Mouse (Mus musculus): ENCODE data around the gene Fam124a. TPM values are rescaled to one million over a fixed set of nuclear protein-coding genes. Genes with fewer than 3 reads are reported as not detected.
"Not testable (repeated sequence)": the region's sequence is repeated elsewhere in the genome, so short reads cannot be mapped to it uniquely, and the experiment has no call there.

Gene Fam124a
- polyA plus RNA-seq, 1 experiment from 2014 or later = 4.7 TPM

DNA sequence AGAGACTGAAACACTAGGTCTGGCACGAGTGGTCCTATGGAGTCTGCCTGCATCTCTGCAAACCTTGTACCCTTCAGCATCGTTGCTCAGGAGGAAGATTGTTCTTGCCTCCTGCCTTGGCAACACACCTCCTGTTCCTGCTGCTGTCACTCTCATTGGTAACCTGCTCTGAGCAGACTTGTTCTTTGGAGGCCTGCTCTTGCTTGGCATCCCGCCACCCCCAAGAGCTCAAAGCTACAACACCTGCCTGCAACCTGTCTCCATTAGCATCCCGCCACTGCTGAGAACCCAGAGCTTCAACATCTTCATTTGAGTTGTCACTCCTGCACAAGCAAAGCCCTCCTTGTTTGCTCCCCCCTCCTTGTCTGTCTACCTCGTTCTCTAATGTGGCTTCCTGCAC, 72.4 kb downstream of the Fam124a start:
- H3K4me2 ChIP-seq (ENCODE audit: low read length) = no peak overlapping the region
- no peaks in the 10 kb centered on the region for H3K27me3 ChIP-seq (ENCODE audit: insufficient read depth, low read length)
- H3K4me1 ChIP-seq (replicated peaks; ENCODE audit: insufficient read depth, low read length) = no peaks in the 10 kb centered on the region
- no peak overlapping the region for H3K27ac ChIP-seq
- WGBS = 85% methylated on average over 5 of the region's 5 CpGs
- no peak overlapping the region for H3K9ac ChIP-seq (ENCODE audit: low read depth, low read length)
- TF ChIP-seq CTCF (IDR thresholded peaks at IDR 0.05; ENCODE audit: low read depth) = no peak
- DNase-seq (ENCODE audit: low spot score) = no peak
- H3K4me3 ChIP-seq (replicated peaks; ENCODE audit: low read depth, low read length) = no peak overlapping the region
- no peaks in the 10 kb centered on the region for H3K36me3 ChIP-seq (ENCODE audit: insufficient read depth, low read length)
- H3K9me3 ChIP-seq (replicated peaks; ENCODE audit: low read length) = no peaks in the 10 kb centered on the region
- no peak for ATAC-seq (replicated peaks; ENCODE audit: low FRiP score, low read depth)

DNA sequence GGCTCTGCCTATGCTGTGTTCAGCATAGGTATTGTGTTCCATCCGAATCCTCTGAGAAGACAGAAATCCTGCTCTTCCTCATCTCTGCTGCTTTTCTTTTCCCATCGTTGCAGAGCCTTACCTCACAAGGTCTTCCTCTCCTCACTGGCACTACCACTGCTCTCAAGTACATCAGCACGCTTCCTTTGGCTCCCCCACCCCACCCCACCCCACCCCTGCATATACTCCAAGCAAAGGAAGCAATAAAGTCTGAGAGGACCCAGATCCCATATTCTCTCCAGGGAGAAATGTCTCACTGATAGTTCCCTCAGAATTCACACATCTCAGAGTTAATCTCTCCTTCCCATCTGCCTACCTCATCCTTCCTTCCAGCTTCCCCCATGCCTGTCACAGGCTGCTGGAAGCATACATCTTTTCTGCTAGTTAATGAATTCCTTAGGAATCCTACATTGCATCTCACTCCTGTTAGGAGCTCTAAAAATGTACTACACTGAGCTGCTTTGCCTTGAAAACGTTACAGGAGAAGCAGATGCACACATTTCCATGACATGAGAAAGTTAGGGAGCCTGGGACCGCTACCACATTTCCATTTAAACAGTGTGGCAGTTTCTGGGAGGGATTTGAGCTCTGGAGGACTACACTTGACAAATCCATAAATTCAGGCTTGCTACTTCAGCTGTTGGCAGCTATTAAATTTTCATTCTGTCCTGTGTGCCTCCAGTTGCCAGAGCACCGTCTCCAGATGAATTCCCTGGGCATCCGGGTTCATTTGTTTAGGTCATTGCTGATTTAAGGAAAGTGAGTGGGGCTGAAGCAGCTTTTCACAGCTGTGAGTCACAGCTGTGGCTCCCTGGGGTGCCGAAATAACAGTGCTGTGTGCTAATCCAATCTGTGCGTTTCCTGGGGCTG, 82.2 kb downstream of the Fam124a start:
- TF ChIP-seq CTCF (IDR thresholded peaks at IDR 0.05; ENCODE audit: low read depth) = no peak
- 13% methylated on average over 9 of the region's 9 CpGs for WGBS
- no peaks in the 10 kb centered on the region for H3K9me3 ChIP-seq (replicated peaks; ENCODE audit: low read length)
- H3K27me3 ChIP-seq (ENCODE audit: insufficient read depth, low read length) = no peaks in the 10 kb centered on the region
- no peaks in the 10 kb centered on the region for H3K4me1 ChIP-seq (replicated peaks; ENCODE audit: insufficient read depth, low read length)
- no peak overlapping the region for H3K27ac ChIP-seq
- ATAC-seq (replicated peaks; ENCODE audit: low FRiP score, low read depth) (no peak), DNase-seq (ENCODE audit: low spot score) (peak; percentile 28)
- H3K36me3 ChIP-seq (ENCODE audit: insufficient read depth, low read length) = no peaks in the 10 kb centered on the region
- no peak overlapping the region for H3K4me2 ChIP-seq (ENCODE audit: low read length)
- no peak overlapping the region for H3K4me3 ChIP-seq (replicated peaks; ENCODE audit: low read depth, low read length)
- no peak overlapping the region for H3K9ac ChIP-seq (ENCODE audit: low read depth, low read length)

DNA sequence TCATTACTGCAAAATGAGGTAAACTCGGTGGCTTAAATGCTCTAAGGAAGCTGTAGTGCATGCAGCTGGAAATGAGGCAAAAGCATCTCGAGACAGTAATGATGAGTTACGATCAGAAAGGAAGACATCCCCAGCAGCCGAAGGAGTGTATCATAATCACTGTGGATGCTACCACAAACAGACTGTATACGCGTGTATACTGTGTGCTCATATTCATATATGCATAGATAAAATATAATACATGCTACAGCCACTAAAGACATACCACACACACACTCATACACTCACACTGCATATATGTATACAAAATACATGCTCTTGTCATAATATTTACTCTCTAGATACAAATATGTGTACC, 82.8 kb downstream of the Fam124a start:
- ATAC-seq (replicated peaks; ENCODE audit: low FRiP score, low read depth) = no peak
- Histone ChIP-seq H3K4me2 (ENCODE audit: low read length) (no peak overlapping the region), H3K36me3 (ENCODE audit: insufficient read depth, low read length) (no peaks in the 10 kb centered on the region), H3K9me3 (replicated peaks; ENCODE audit: low read length) (no peaks in the 10 kb centered on the region), H3K4me3 (replicated peaks; ENCODE audit: low read depth, low read length) (no peak overlapping the region), H3K9ac (ENCODE audit: low read depth, low read length) (no peak overlapping the region), H3K27ac (no peak overlapping the region), H3K4me1 (replicated peaks; ENCODE audit: insufficient read depth, low read length) (no peaks in the 10 kb centered on the region), H3K27me3 (ENCODE audit: insufficient read depth, low read length) (no peaks in the 10 kb centered on the region)
- DNase-seq (ENCODE audit: low spot score) = no peak
- no peak for TF ChIP-seq CTCF (IDR thresholded peaks at IDR 0.05; ENCODE audit: low read depth)
- WGBS = 39% methylated on average over 6 of the region's 6 CpGs

DNA sequence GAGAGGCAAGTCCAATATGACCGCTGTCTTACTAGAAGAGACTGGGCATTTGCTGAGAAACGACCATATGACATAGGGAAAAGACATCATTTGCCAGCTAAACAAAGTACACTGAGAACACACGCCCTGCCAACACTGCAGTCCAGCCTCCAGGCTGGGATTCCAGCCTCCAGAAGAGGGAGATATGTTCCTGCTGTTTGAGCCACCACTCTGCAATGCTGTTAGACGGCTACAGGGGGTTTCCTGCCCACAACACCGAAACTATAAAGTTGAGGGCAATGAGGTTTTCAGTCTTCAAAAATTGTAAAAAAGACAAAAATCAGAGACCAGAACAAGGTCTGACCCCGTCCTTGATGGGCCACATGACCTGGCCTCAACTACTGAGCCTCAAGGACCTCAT, 83.6 kb downstream of the Fam124a start:
- TF ChIP-seq CTCF (IDR thresholded peaks at IDR 0.05; ENCODE audit: low read depth) = peak; percentile 51
- H3K9ac ChIP-seq (ENCODE audit: low read depth, low read length) = no peak overlapping the region
- no peaks in the 10 kb centered on the region for H3K4me1 ChIP-seq (replicated peaks; ENCODE audit: insufficient read depth, low read length)
- H3K36me3 ChIP-seq (ENCODE audit: insufficient read depth, low read length) = no peaks in the 10 kb centered on the region
- no peak overlapping the region for H3K4me2 ChIP-seq (ENCODE audit: low read length)
- DNase-seq (ENCODE audit: low spot score) (peak; percentile 28), ATAC-seq (replicated peaks; ENCODE audit: low FRiP score, low read depth) (no peak)
- H3K9me3 ChIP-seq (replicated peaks; ENCODE audit: low read length) = no peaks in the 10 kb centered on the region
- WGBS = 68% methylated on average over 6 of the region's 6 CpGs
- H3K27me3 ChIP-seq (ENCODE audit: insufficient read depth, low read length) = no peaks in the 10 kb centered on the region
- H3K4me3 ChIP-seq (replicated peaks; ENCODE audit: low read depth, low read length) = no peak overlapping the region
- H3K27ac ChIP-seq = no peak overlapping the region

DNA sequence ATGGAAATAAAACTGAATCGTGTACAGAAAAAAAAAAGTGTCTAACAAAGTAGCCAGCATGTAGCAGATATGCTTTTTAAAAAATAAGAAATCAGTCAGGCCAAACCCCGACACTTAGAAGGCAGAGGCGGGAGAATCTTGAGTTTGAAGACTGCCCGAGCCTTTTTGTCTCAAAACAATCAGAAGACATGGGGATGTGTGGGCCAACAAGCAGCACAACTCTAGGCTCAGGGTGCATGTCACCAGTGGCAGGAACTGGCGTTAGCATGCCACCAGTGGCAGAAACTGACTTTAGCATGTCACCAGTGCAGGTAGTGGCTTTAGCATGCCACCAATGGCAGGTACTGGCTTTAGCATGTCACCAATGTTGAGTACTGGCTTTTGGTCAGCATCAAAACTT, 84.0 kb downstream of the Fam124a start:
- DNase-seq (ENCODE audit: low spot score) = no peak
- no peak for TF ChIP-seq CTCF (IDR thresholded peaks at IDR 0.05; ENCODE audit: low read depth)
- WGBS = 86% methylated on average over 5 of the region's 5 CpGs

DNA sequence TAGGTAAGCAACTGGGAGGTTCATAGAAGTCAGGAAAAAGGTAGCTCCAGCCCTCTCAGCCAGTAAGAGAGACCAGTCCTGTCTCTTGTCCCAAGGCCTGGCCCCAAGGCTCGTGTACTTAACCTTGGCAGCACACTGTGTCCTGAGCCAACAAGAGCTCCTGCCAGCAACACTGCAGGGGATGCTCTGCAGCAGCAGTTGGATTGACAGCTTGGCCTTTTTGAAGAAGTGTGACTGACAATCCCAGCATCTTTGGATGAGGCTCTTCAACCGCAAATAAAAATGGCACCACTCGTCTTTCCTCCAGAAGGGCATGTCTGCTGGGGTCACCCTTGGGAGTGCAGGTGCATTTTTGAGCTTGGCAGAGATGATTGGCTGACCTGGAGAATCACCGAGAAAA, 84.9 kb downstream of the Fam124a start:
- Histone ChIP-seq H3K4me2 (ENCODE audit: low read length) (no peak overlapping the region), H3K27me3 (ENCODE audit: insufficient read depth, low read length) (no peaks in the 10 kb centered on the region), H3K9ac (ENCODE audit: low read depth, low read length) (no peak overlapping the region), H3K4me1 (replicated peaks; ENCODE audit: insufficient read depth, low read length) (no peaks in the 10 kb centered on the region), H3K27ac (no peak overlapping the region), H3K9me3 (replicated peaks; ENCODE audit: low read length) (no peaks in the 10 kb centered on the region), H3K4me3 (replicated peaks; ENCODE audit: low read depth, low read length) (no peak overlapping the region), H3K36me3 (ENCODE audit: insufficient read depth, low read length) (no peaks in the 10 kb centered on the region)
- ATAC-seq (replicated peaks; ENCODE audit: low FRiP score, low read depth) = no peak
- no peak for DNase-seq (ENCODE audit: low spot score)
- no peak for TF ChIP-seq CTCF (IDR thresholded peaks at IDR 0.05; ENCODE audit: low read depth)
- WGBS = 73% methylated on average over 4 of the region's 4 CpGs

More for the DNA sequence above, 84.0 kb downstream of the Fam124a start:
- Histone ChIP-seq H3K9ac (ENCODE audit: low read depth, low read length) (no peak overlapping the region), H3K4me3 (replicated peaks; ENCODE audit: low read depth, low read length) (no peak overlapping the region), H3K36me3 (ENCODE audit: insufficient read depth, low read length) (no peaks in the 10 kb centered on the region), H3K27ac (no peak overlapping the region), H3K4me1 (replicated peaks; ENCODE audit: insufficient read depth, low read length) (no peaks in the 10 kb centered on the region), H3K9me3 (replicated peaks; ENCODE audit: low read length) (no peaks in the 10 kb centered on the region), H3K4me2 (ENCODE audit: low read length) (no peak overlapping the region), H3K27me3 (ENCODE audit: insufficient read depth, low read length) (no peaks in the 10 kb centered on the region)
- no peak for ATAC-seq (replicated peaks; ENCODE audit: low FRiP score, low read depth)

DNA sequence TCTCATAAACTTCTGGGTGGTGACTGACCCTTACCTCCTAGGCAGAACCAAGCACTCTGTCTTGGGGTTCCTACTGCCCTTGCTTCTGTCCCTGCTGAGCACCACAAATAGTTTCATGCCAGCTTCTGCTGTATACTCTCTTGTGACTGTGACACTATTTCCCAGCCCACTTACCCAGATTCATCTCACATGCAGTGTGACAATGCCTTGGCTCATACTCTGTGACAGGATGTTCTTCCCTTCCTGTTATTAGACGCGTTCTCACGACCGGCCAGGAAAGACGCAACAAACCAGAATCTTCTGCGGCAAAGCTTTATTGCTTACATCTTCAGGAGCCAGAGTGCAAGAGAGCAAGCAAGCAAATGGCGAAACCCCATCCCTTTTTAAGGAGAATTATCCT, 86.8 kb downstream of the Fam124a start:
- ATAC-seq (replicated peaks; ENCODE audit: low FRiP score, low read depth); H3K4me1 ChIP-seq (replicated peaks; ENCODE audit: insufficient read depth, low read length); H3K9me3 ChIP-seq (replicated peaks; ENCODE audit: low read length); H3K4me3 ChIP-seq (replicated peaks; ENCODE audit: low read depth, low read length); H3K36me3 ChIP-seq (ENCODE audit: insufficient read depth, low read length); H3K27me3 ChIP-seq (ENCODE audit: insufficient read depth, low read length); H3K9ac ChIP-seq (ENCODE audit: low read depth, low read length); H3K27ac ChIP-seq; H3K4me2 ChIP-seq (ENCODE audit: low read length): not testable (repeated sequence)
- 84% methylated on average over 6 of the region's 7 CpGs for WGBS
- DNase-seq (ENCODE audit: low spot score) = peak; percentile 25

Data from kidney, postnatal 0 days (tissue).